Mouse (Mus musculus) WW6 (cell line): ENCODE data around the gene Rp9.

Experiments
- DNase-seq: peaks from one replicate; pipeline ENCODE4 v3.0.0-alpha.2; 2013; ENCODE audit warnings: low read depth, low spot score

The Rp9 gene

DNA sequence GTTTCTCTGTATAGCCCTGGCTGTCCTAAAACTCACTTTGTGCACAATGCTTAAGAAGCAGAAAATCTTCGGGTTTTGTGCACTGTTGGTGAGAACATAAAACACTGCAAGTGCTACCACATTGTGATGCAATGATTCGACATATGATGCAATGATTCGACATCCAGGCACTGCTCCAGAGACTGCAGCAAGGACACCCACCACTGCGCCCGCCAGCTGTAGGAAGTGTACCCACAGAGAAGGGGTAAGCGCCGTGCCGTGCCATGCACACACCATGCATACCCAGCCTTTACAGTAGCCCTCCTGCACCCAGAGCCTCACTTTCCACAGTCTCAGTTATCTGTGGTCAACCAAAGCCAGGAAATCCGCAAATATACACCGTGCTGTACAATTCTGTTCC, 102.9 kb downstream of the Rp9 start:
- no peak for DNase-seq

DNA sequence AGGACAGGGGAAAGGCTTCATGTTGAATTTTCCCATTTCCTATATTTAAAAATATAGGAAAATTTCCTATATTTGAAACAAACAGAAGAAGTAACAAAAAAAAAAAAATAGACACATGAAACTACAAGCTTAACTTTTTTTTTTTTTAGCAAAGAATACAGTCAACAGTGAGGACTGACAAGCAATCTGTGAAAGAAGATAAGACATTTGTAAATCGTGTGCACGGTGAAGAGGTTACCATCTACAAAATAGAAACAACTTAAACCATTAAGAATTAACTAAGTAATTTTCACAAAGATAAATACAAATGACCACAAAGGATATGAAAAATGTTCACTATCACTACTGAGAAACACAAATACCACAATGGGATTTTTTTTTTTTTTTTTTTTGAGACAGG, 103.3 kb downstream of the Rp9 start:
- DNase-seq = no peak
